Mouse (Mus musculus): ENCODE results near the gene Car5a. TPM values are rescaled to one million over a fixed set of nuclear protein-coding genes. Genes with fewer than 3 reads are reported as not detected.

The Car5a gene
- total RNA-seq, 2 experiments from 2014 or later, result not detected

GRCm38 (mm10) chr8:121909663-121910062 is 35.0 kb downstream of the Car5a start:
- ATAC-seq (replicated peaks; ENCODE audit: low FRiP score, poor library complexity, severe bottlenecking), result no peak

- no peak for ATAC-seq (replicated peaks; ENCODE audit: low FRiP score, poor library complexity, severe bottlenecking)
These were observed 35.6 kb downstream of the Car5a start for GRCm38 (mm10) chr8:121909148-121909541.

- ATAC-seq (replicated peaks; ENCODE audit: low FRiP score, poor library complexity, severe bottlenecking), result no peak
These were observed 36.1 kb downstream of the Car5a start for GRCm38 (mm10) chr8:121908378-121909147.

GRCm38 (mm10) chr8:121907587-121908248 is 37.0 kb downstream of the Car5a start, which contains the start of gene Slc7a5:
Slc7a5 (minus strand) TSS chr8:121907694.
- peak; percentile 78 for ATAC-seq (replicated peaks; ENCODE audit: low FRiP score, poor library complexity, severe bottlenecking)

GRCm38 (mm10) chr8:121906542-121907512 is 37.9 kb downstream of the Car5a start:
- ATAC-seq (replicated peaks; ENCODE audit: low FRiP score, poor library complexity, severe bottlenecking), result peak; percentile 23

GRCm38 (mm10) chr8:121905864-121906263 is 38.8 kb downstream of the Car5a start:
- peak; percentile 21 for ATAC-seq (replicated peaks; ENCODE audit: low FRiP score, poor library complexity, severe bottlenecking)

- no peak for ATAC-seq (replicated peaks; ENCODE audit: low FRiP score, poor library complexity, severe bottlenecking)
These were observed 39.3 kb downstream of the Car5a start for GRCm38 (mm10) chr8:121905420-121905819.

GRCm38 (mm10) chr8:121904999-121905398 is 39.7 kb downstream of the Car5a start:
- ATAC-seq (replicated peaks; ENCODE audit: low FRiP score, poor library complexity, severe bottlenecking), result no peak

GRCm38 (mm10) chr8:121903977-121904376 is 40.7 kb downstream of the Car5a start:
- no peak for ATAC-seq (replicated peaks; ENCODE audit: low FRiP score, poor library complexity, severe bottlenecking)

- no peak for ATAC-seq (replicated peaks; ENCODE audit: low FRiP score, poor library complexity, severe bottlenecking)
These were observed 43.0 kb downstream of the Car5a start for GRCm38 (mm10) chr8:121901498-121902236.

GRCm38 (mm10) chr8:121899180-121900044 is 45.3 kb downstream of the Car5a start:
- peak; percentile 75 for ATAC-seq (replicated peaks; ENCODE audit: low FRiP score, poor library complexity, severe bottlenecking)

- peak; percentile 79 for ATAC-seq (replicated peaks; ENCODE audit: low FRiP score, poor library complexity, severe bottlenecking)
These were observed 46.2 kb downstream of the Car5a start for GRCm38 (mm10) chr8:121898401-121898931.

GRCm38 (mm10) chr8:121897871-121898381 is 46.8 kb downstream of the Car5a start:
- ATAC-seq (replicated peaks; ENCODE audit: low FRiP score, poor library complexity, severe bottlenecking), result peak; percentile 26

GRCm38 (mm10) chr8:121897205-121897604 is 47.5 kb downstream of the Car5a start:
- no peak for ATAC-seq (replicated peaks; ENCODE audit: low FRiP score, poor library complexity, severe bottlenecking)

- no peak for ATAC-seq (replicated peaks; ENCODE audit: low FRiP score, poor library complexity, severe bottlenecking)
These were observed 48.1 kb downstream of the Car5a start for GRCm38 (mm10) chr8:121896476-121897145.

GRCm38 (mm10) chr8:121895910-121896309 is 48.8 kb downstream of the Car5a start:
- no peak for ATAC-seq (replicated peaks; ENCODE audit: low FRiP score, poor library complexity, severe bottlenecking)

- no peak for ATAC-seq (replicated peaks; ENCODE audit: low FRiP score, poor library complexity, severe bottlenecking)
These were observed 51.8 kb downstream of the Car5a start for GRCm38 (mm10) chr8:121892875-121893274.
